8 mouse cellular contexts compared by ENCODE assay signal in genomic region chr5:92503356-92503847, GRCm38 (mm10). TPM values are rescaled to one million over a fixed set of nuclear protein-coding genes. Genes with fewer than 3 reads are reported as not detected.
DNase-seq lines count a peak whose midpoint lies in the region; ATAC-seq lines count a peak whose summit lies in the region.

No protein-coding gene starts in this region.

- peak overlapping the region; percentile 74 for H3K4me2 ChIP-seq in heart, embryonic 11.5 days
- peak overlapping the region; percentile 67 for H3K4me2 ChIP-seq in intestine, embryonic 14.5 days (ENCODE audit: low read length)
- peak overlapping the region; percentile 61 for H3K4me2 ChIP-seq in neural tube, embryonic 12.5 days (replicated peaks)
- H3K4me2 ChIP-seq in kidney, embryonic 15.5 days = no peak overlapping the region

- peak overlapping the region; percentile 65; the same call in 1 of the 2 replicates for H3K4me3 ChIP-seq in heart, embryonic 11.5 days (ENCODE audit: low read depth, low read length)
- H3K4me3 ChIP-seq in brown adipose tissue, adult 24 weeks (ENCODE audit: insufficient read depth, low read depth, low read length) = peak overlapping the region; percentile 94
- H3K4me3 ChIP-seq in intestine, embryonic 14.5 days (ENCODE audit: low read depth, low read length) = no peak overlapping the region
- H3K4me3 ChIP-seq in neural tube, embryonic 12.5 days = peak overlapping the region; percentile 94; the same call in 1 of the 2 replicates
- H3K4me3 ChIP-seq in kidney, embryonic 15.5 days (replicated peaks) = no peak overlapping the region

- no peak overlapping the region for H3K27ac ChIP-seq in heart, embryonic 11.5 days (ENCODE audit: low read depth, low read length)
- peak overlapping the region; percentile 96 for H3K27ac ChIP-seq in brown adipose tissue, adult 24 weeks (replicated peaks; ENCODE audit: low read depth, low read length)
- H3K27ac ChIP-seq in intestine, embryonic 14.5 days (ENCODE audit: low read depth) = no peak overlapping the region
- no peak overlapping the region for H3K27ac ChIP-seq in neural tube, embryonic 12.5 days
- no peak overlapping the region for H3K27ac ChIP-seq in kidney, embryonic 15.5 days

- ATAC-seq in heart, embryonic 11.5 days (replicated peaks; ENCODE audit: insufficient number of reproducible peaks, low FRiP score, low TSS enrichment) = no peak
- no peak for ATAC-seq in intestine, embryonic 14.5 days (replicated peaks; ENCODE audit: low FRiP score, low TSS enrichment, low read depth)
- no peak for ATAC-seq in neural tube, embryonic 12.5 days (ENCODE audit: low FRiP score, low read depth)
- no peak for ATAC-seq in megakaryocyte-erythroid progenitor cell, adult 5-6 weeks (replicated peaks; ENCODE audit: low FRiP score, low TSS enrichment, poor library complexity, severe bottlenecking)
- no peak for ATAC-seq in kidney, embryonic 15.5 days (replicated peaks; ENCODE audit: low FRiP score)

- H3K9me3 ChIP-seq in heart, embryonic 11.5 days (replicated peaks; ENCODE audit: control insufficient read depth, low read length) = no peaks in the 10 kb centered on the region
- no peaks in the 10 kb centered on the region for H3K9me3 ChIP-seq in intestine, embryonic 14.5 days (ENCODE audit: control insufficient read depth, low read length)
- H3K9me3 ChIP-seq in neural tube, embryonic 12.5 days = no peaks in the 10 kb centered on the region
- H3K9me3 ChIP-seq in kidney, embryonic 15.5 days (replicated peaks) = no peaks in the 10 kb centered on the region

- WGBS in heart, embryonic 11.5 days (ENCODE audit: insufficient replicate concordance) = 63% methylated on average over 9 of the region's 9 CpGs
- 82% methylated on average over 9 of the region's 9 CpGs for WGBS in intestine, embryonic 14.5 days
- WGBS in neural tube, embryonic 12.5 days = 84% methylated on average over 9 of the region's 9 CpGs
- 85% methylated on average over 9 of the region's 9 CpGs for WGBS in kidney, embryonic 15.5 days

- H3K27me3 ChIP-seq in heart, embryonic 11.5 days (ENCODE audit: control insufficient read depth, insufficient read depth, low read length) = no peaks in the 10 kb centered on the region
- H3K27me3 ChIP-seq in intestine, embryonic 14.5 days (replicated peaks; ENCODE audit: control insufficient read depth, insufficient read depth, low read length) = no peaks in the 10 kb centered on the region
- no peaks in the 10 kb centered on the region for H3K27me3 ChIP-seq in neural tube, embryonic 12.5 days (replicated peaks)
- H3K27me3 ChIP-seq in kidney, embryonic 15.5 days = no peaks in the 10 kb centered on the region

- H3K4me1 ChIP-seq in heart, embryonic 11.5 days (ENCODE audit: control insufficient read depth, insufficient read depth, low read length) = peaks cover 18% of the 10 kb centered on the region
- peaks cover 22% of the 10 kb centered on the region for H3K4me1 ChIP-seq in brown adipose tissue, adult 24 weeks (ENCODE audit: control insufficient read depth, insufficient read depth, insufficient read length, low read length)
- peaks cover 37% of the 10 kb centered on the region for H3K4me1 ChIP-seq in intestine, embryonic 14.5 days (replicated peaks; ENCODE audit: control insufficient read depth, insufficient read depth, low read length)
- H3K4me1 ChIP-seq in neural tube, embryonic 12.5 days = peaks cover 39% of the 10 kb centered on the region
- H3K4me1 ChIP-seq in kidney, embryonic 15.5 days = peaks cover 41% of the 10 kb centered on the region

- no peak for DNase-seq in heart, postnatal 25 days (ENCODE audit: low spot score)
- no peak for DNase-seq in intestine, embryonic 14.5 days (ENCODE audit: low spot score)
- no peak for DNase-seq in yolk sac, embryonic 10.5 days (ENCODE audit: low spot score)

- no peaks in the 10 kb centered on the region for H3K36me3 ChIP-seq in heart, embryonic 11.5 days (ENCODE audit: control insufficient read depth, insufficient read depth, low read length)
- H3K36me3 ChIP-seq in intestine, embryonic 14.5 days (ENCODE audit: control insufficient read depth, insufficient read depth, low read length) = no peaks in the 10 kb centered on the region
- no peaks in the 10 kb centered on the region for H3K36me3 ChIP-seq in neural tube, embryonic 12.5 days
- no peaks in the 10 kb centered on the region for H3K36me3 ChIP-seq in kidney, embryonic 15.5 days

- intact Hi-C loops in heart, postnatal 25 days (cut with DNase I) = loop anchor here (10.0 kb wide), 1 partner anchor 189 kb away; the partner anchor contains the start of gene Sdad1

- H3K9ac ChIP-seq in heart, embryonic 11.5 days (ENCODE audit: low read depth, low read length) = no peak overlapping the region
- H3K9ac ChIP-seq in intestine, embryonic 14.5 days (ENCODE audit: low read length) = no peak overlapping the region
- peak overlapping the region; percentile 95 for H3K9ac ChIP-seq in neural tube, embryonic 12.5 days
- no peak overlapping the region for H3K9ac ChIP-seq in kidney, embryonic 15.5 days

RNA-seq across cellular contexts. Expression of gene Scarb2, which starts 3.2 kb away (rescaled TPM):
- polyA plus RNA-seq in heart, embryonic 11.5 days (2014; fragmentation: Nextera tagmentation; extraction: Ambion mirVana) = 11.8 and 12.0 TPM in 2 replicates
- total RNA-seq in heart, postnatal 25 days (2021) = 10 to 100 TPM; 70.5 to 74.6 TPM
- 50.9 and 52.2 TPM in 2 replicates for polyA plus RNA-seq in brown adipose tissue, adult 24 weeks (2012; ENCODE audit: insufficient read depth, insufficient read length, missing spikeins)
- 11.1 and 11.8 TPM in 2 replicates for polyA plus RNA-seq in intestine, embryonic 14.5 days (2014; fragmentation: Nextera tagmentation; extraction: Ambion mirVana)
- 16.1 and 17.8 TPM in 2 replicates for polyA plus RNA-seq in neural tube, embryonic 12.5 days (2016; fragmentation: Nextera tagmentation; extraction: Ambion mirVana)
- 19.0 and 23.6 TPM in 2 replicates for total RNA-seq in megakaryocyte-erythroid progenitor cell, adult 5-6 weeks (2014; fragmentation: Nextera tagmentation)
- 52.6 and 58.0 TPM in 2 replicates for total RNA-seq in megakaryocyte-erythroid progenitor cell, adult 5-6 weeks (2017)
- polyA plus RNA-seq in kidney, embryonic 15.5 days (2015; fragmentation: Nextera tagmentation; extraction: Ambion mirVana) = 9.1 and 9.7 TPM in 2 replicates

RNA-seq across cellular contexts. Expression of gene Fam47e, which starts 51.5 kb away (rescaled TPM):
- not detected in 2 replicates for polyA plus RNA-seq in heart, embryonic 11.5 days (2014; fragmentation: Nextera tagmentation; extraction: Ambion mirVana)
- not detected for total RNA-seq in heart, postnatal 25 days (2021)
- not detected in 2 replicates for polyA plus RNA-seq in brown adipose tissue, adult 24 weeks (2012; ENCODE audit: insufficient read depth, insufficient read length, missing spikeins)
- not detected in 2 replicates for polyA plus RNA-seq in intestine, embryonic 14.5 days (2014; fragmentation: Nextera tagmentation; extraction: Ambion mirVana)
- not detected in 2 replicates for polyA plus RNA-seq in neural tube, embryonic 12.5 days (2016; fragmentation: Nextera tagmentation; extraction: Ambion mirVana)
- not detected in 2 replicates for total RNA-seq in megakaryocyte-erythroid progenitor cell, adult 5-6 weeks (2014; fragmentation: Nextera tagmentation)
- total RNA-seq in megakaryocyte-erythroid progenitor cell, adult 5-6 weeks (2017) = not detected in 2 replicates
- polyA plus RNA-seq in kidney, embryonic 15.5 days (2015; fragmentation: Nextera tagmentation; extraction: Ambion mirVana) = not detected in 2 replicates

Comparison
In these comparisons a context has a peak if more than half of its experiments do, and no peak if none do; other contexts are left out.
1. H3K4me3 ChIP-seq: peak in heart, embryonic 11.5 days (single experiment), brown adipose tissue, adult 24 weeks (single experiment) and neural tube, embryonic 12.5 days (single experiment); none in intestine, embryonic 14.5 days (single experiment) and kidney, embryonic 15.5 days (single experiment).